Mouse (Mus musculus) olfactory bulb, adult 2 months (tissue): ENCODE data around the gene Gm27027. TPM values are rescaled to one million over a fixed set of nuclear protein-coding genes. Genes with fewer than 3 reads are reported as not detected.

ENCODE experiments used
- H3K27ac ChIP-seq: fragments of 200-500 bp; 2 replicates; pipeline ENCODE4 v1.5.1; 2012; ENCODE audit warnings: low read depth, low read length; ENCODE audit not compliant: insufficient read depth
- H3K4me1 ChIP-seq: fragments of 200-500 bp; 2 replicates; pipeline ENCODE4 v1.6.1; 2012; ENCODE audit warnings: low read length; ENCODE audit not compliant: control insufficient read depth, insufficient read depth
- H3K4me3 ChIP-seq: fragments of 200-500 bp; 2 replicates; pipeline ENCODE4 v1.5.1; 2012; ENCODE audit warnings: mild to moderate bottlenecking, low read depth, low read length, moderate library complexity; ENCODE audit not compliant: insufficient read depth
- CTCF ChIP-seq: fragments of 200-500 bp; IDR thresholded peaks from 2 replicates; pipeline ENCODE4 v1.5.1; 2012; ENCODE audit warnings: low read depth, mild to moderate bottlenecking, low read length, moderate library complexity; ENCODE audit not compliant: insufficient read depth
- POLR2A ChIP-seq: fragments of 200-500 bp; IDR thresholded peaks from 2 replicates; pipeline ENCODE4 v1.6.1; 2012; ENCODE audit warnings: mild to moderate bottlenecking, low read depth, low read length, moderate library complexity; ENCODE audit not compliant: insufficient read depth
- WGBS: fragments of 180-500 bp; shearing (Covaris S2); methylation state at CpG from one replicate; pipeline ENCODE4 v1.1.7; 2018; 5-methylcytosine and 5-hydroxymethylcytosine counted together
- polyA plus RNA-seq: library from polyadenylated mRNA; stranded (reverse); fragments of >200 nt; gene quantifications from 2 replicates; pipeline ENCODE4 v1.2.4, GENCODE M21; 2012; ENCODE audit warnings: low replicate concordance; ENCODE audit not compliant: missing spikeins, insufficient read depth, insufficient read length

The Gm27027 gene
- not detected in 2 replicates for polyA plus RNA-seq

- peaks cover 8% of the 10 kb centered on the region for H3K4me1 ChIP-seq
- WGBS = 93% methylated on average over 6 of the region's 6 CpGs
- no peak for TF ChIP-seq CTCF
- no peak for TF ChIP-seq POLR2A
- H3K4me3 ChIP-seq = no peak within 1 kb of the TSS
- no peak within 1 kb of the TSS for H3K27ac ChIP-seq
Observed at GRCm38 (mm10) chr2:93996254-93996653, at the start of gene Gm27027. TSS of gene Gm27027 (minus strand) at chr2:93996354.

- WGBS = 40% methylated on average over 6 of the region's 6 CpGs
- TF ChIP-seq CTCF (no peak), POLR2A (no peak)
- no peak overlapping the region for H3K27ac ChIP-seq
Observed at GRCm38 (mm10) chr2:94045411-94046090, 49.4 kb upstream of the Gm27027 start.

GRCm38 (mm10) chr2:94044174-94044573, 48.0 kb upstream of the Gm27027 start:
- WGBS = 74% methylated on average over 2 of the region's 2 CpGs
- no peak overlapping the region for H3K27ac ChIP-seq
- TF ChIP-seq CTCF = no peak
- no peak for TF ChIP-seq POLR2A
- no peaks in the 10 kb centered on the region for H3K4me1 ChIP-seq
- no peak overlapping the region for H3K4me3 ChIP-seq

More at GRCm38 (mm10) chr2:94045411-94046090, 49.4 kb upstream of the Gm27027 start:
- H3K4me3 ChIP-seq = no peak overlapping the region
- H3K4me1 ChIP-seq = no peaks in the 10 kb centered on the region

GRCm38 (mm10) chr2:94043662-94044061, 47.5 kb upstream of the Gm27027 start:
- H3K27ac ChIP-seq = no peak overlapping the region
- H3K4me1 ChIP-seq = no peaks in the 10 kb centered on the region
- no peak overlapping the region for H3K4me3 ChIP-seq
- TF ChIP-seq CTCF (no peak), POLR2A (no peak)
- WGBS = 35% methylated on average over 5 of the region's 5 CpGs

- no peak overlapping the region for H3K27ac ChIP-seq
- 83% methylated on average over 3 of the region's 3 CpGs for WGBS
- TF ChIP-seq POLR2A (no peak), CTCF (no peak)
Observed at GRCm38 (mm10) chr2:94042461-94042860, 46.3 kb upstream of the Gm27027 start.

GRCm38 (mm10) chr2:94040391-94041125, 44.4 kb upstream of the Gm27027 start:
- Histone ChIP-seq H3K4me3 (no peak overlapping the region), H3K27ac (no peak overlapping the region), H3K4me1 (no peaks in the 10 kb centered on the region)
- TF ChIP-seq CTCF (no peak), POLR2A (no peak)
- 97% methylated on average over 5 of the region's 5 CpGs for WGBS

More at GRCm38 (mm10) chr2:94042461-94042860, 46.3 kb upstream of the Gm27027 start:
- Histone ChIP-seq H3K4me3 (no peak overlapping the region), H3K4me1 (no peaks in the 10 kb centered on the region)

GRCm38 (mm10) chr2:94035428-94036331, 39.5 kb upstream of the Gm27027 start:
- 58% methylated on average over 9 of the region's 9 CpGs for WGBS
- no peak overlapping the region for H3K27ac ChIP-seq
- TF ChIP-seq CTCF (no peak), POLR2A (no peak)

GRCm38 (mm10) chr2:94030602-94031001, 34.4 kb upstream of the Gm27027 start:
- no peak for TF ChIP-seq CTCF
- no peak for TF ChIP-seq POLR2A
- no peak overlapping the region for H3K27ac ChIP-seq
- H3K4me3 ChIP-seq = no peak overlapping the region
- no peaks in the 10 kb centered on the region for H3K4me1 ChIP-seq

More at GRCm38 (mm10) chr2:94035428-94036331, 39.5 kb upstream of the Gm27027 start:
- no peak overlapping the region for H3K4me3 ChIP-seq
- H3K4me1 ChIP-seq = no peaks in the 10 kb centered on the region
